Mouse (Mus musculus) CH12.LX (cell line): ENCODE results near the gene Oxa1l.

ENCODE experiments used
- BHLHE40 ChIP-seq: IDR thresholded peaks from 2 replicates; pipeline ENCODE4 v1.6.1; 2011; ENCODE audit warnings: mild to moderate bottlenecking, low read depth, low read length, improper control_type of control experiment
- CTCF ChIP-seq, 2 experiments: IDR thresholded peaks in 1 of 2; conservative IDR thresholded peaks in 1 of 2; 2 replicates each; pipeline ENCODE4 v1.5.1; 2011 to 2012; ENCODE audit warnings: low read depth in 2 of 2, low read length in 2 of 2, improper control_type of control experiment in 1 of 2, inconsistent platforms in 1 of 2, mild to moderate bottlenecking in 1 of 2, moderate library complexity in 1 of 2
- JUND ChIP-seq: conservative IDR thresholded peaks from 2 replicates; pipeline ENCODE4 v1.6.1; 2011; ENCODE audit warnings: low read depth, low read length, improper control_type of control experiment
- PAX5 ChIP-seq: IDR thresholded peaks from 2 replicates; pipeline ENCODE4 v1.6.1; 2012; ENCODE audit warnings: low read length, inconsistent platforms, mixed read lengths
- POLR2A ChIP-seq: IDR thresholded peaks from 2 replicates; pipeline ENCODE4 v1.6.1; 2011; ENCODE audit warnings: low read depth, mild to moderate bottlenecking, improper control_type of control experiment, low read length
- ZNF384 ChIP-seq: IDR thresholded peaks from 2 replicates; pipeline ENCODE4 v1.6.1; 2012; ENCODE audit warnings: low read depth, low read length, improper control_type of control experiment, inconsistent platforms

GRCm38 (mm10) chr14:54366581-54366980, 5.9 kb downstream of the Oxa1l start:
- TF ChIP-seq CTCF (conservative IDR thresholded peaks at IDR 0.05 in 1 of 2, IDR thresholded peaks at IDR 0.05 in 1 of 2; ENCODE audit: low read depth in 2 of 2, low read length in 2 of 2) (no peak), POLR2A (no peak), PAX5 (no peak), ZNF384 (no peak), JUND (no peak), BHLHE40 (no peak)
